Mouse (Mus musculus) kidney, adult 2 months (tissue): ENCODE measurements at regions not wholly inside any gene's neighbourhood (a gene's known extent, or its start where the extent isn't known, plus 50 kb on each side); places are given as distances from the start of the nearest gene placed in this dataset.

Experiments
- DNase-seq: peaks from one replicate; pipeline ENCODE4 v3.0.0; 2021
- H3K27ac ChIP-seq: fragments of 200-500 bp; 2 replicates; pipeline ENCODE4 v1.5.1; 2012; ENCODE audit warnings: low read depth, low read length, control low read depth, inconsistent platforms; ENCODE audit not compliant: insufficient read depth
- H3K27me3 ChIP-seq: fragments of 200-500 bp; replicated peaks from 2 replicates; pipeline ENCODE4 v1.6.1; 2012; ENCODE audit warnings: mild to moderate bottlenecking, moderate library complexity, low read length, inconsistent platforms; ENCODE audit not compliant: control insufficient read depth, insufficient read depth
- H3K36me3 ChIP-seq: fragments of 200-500 bp; 2 replicates; pipeline ENCODE4 v1.6.1; 2012; ENCODE audit warnings: mild to moderate bottlenecking, moderate library complexity, low read length, inconsistent platforms; ENCODE audit not compliant: control insufficient read depth, insufficient read depth
- H3K4me1 ChIP-seq: fragments of 200-500 bp; 2 replicates; pipeline ENCODE4 v1.6.1; 2011; ENCODE audit warnings: low read length; ENCODE audit not compliant: control insufficient read depth, insufficient read depth
- H3K4me3 ChIP-seq: fragments of 200-500 bp; 2 replicates; pipeline ENCODE4 v1.5.1; 2011; ENCODE audit warnings: mild to moderate bottlenecking, low read depth, low read length, control low read depth; ENCODE audit not compliant: insufficient read depth
- CTCF ChIP-seq: fragments of 200-500 bp; conservative IDR thresholded peaks from 2 replicates; pipeline ENCODE4 v1.5.1; 2011; ENCODE audit warnings: low read depth, mild to moderate bottlenecking, control low read depth, low read length, moderate library complexity, mixed read lengths; ENCODE audit not compliant: insufficient read depth, insufficient read length
- POLR2A ChIP-seq: fragments of 200-500 bp; IDR thresholded peaks from one replicate; pipeline ENCODE4 v1.6.1; 2011; ENCODE audit warnings: low read depth, low read length, control low read depth
- WGBS: fragments of 180-500 bp; shearing (Covaris S2); methylation state at CpG from one replicate; pipeline ENCODE4 v1.1.7; 2018; 5-methylcytosine and 5-hydroxymethylcytosine counted together

- no peak overlapping the region for H3K4me3 ChIP-seq
- TF ChIP-seq POLR2A (no peak), CTCF (no peak)
- DNase-seq: peak; percentile 72
- WGBS: 57% methylated on average over 15 of the region's 15 CpGs
- H3K4me1 ChIP-seq: no peaks in the 10 kb centered on the region
- no peaks in the 10 kb centered on the region for H3K36me3 ChIP-seq
- H3K27ac ChIP-seq: peak overlapping the region; percentile 41; the same call in 1 of the 2 replicates
- H3K27me3 ChIP-seq: no peaks in the 10 kb centered on the region
Observed at GRCm38 (mm10) chr2:169481731-169482465, 105.6 kb downstream of the Gm11011 start.

- DNase-seq: no peak
- Histone ChIP-seq H3K4me3 (no peak overlapping the region), H3K4me1 (no peaks in the 10 kb centered on the region), H3K27ac (no peak overlapping the region), H3K36me3 (no peaks in the 10 kb centered on the region), H3K27me3 (no peaks in the 10 kb centered on the region)
- TF ChIP-seq CTCF (no peak), POLR2A (no peak)
- 29% methylated on average over 9 of the region's 9 CpGs for WGBS
Observed at GRCm38 (mm10) chr2:169474418-169475112, 113.0 kb downstream of the Gm11011 start.

- H3K36me3 ChIP-seq: no peaks in the 10 kb centered on the region
- H3K27ac ChIP-seq: no peak overlapping the region
- H3K27me3 ChIP-seq: no peaks in the 10 kb centered on the region
- DNase-seq: no peak
- no peaks in the 10 kb centered on the region for H3K4me1 ChIP-seq
- H3K4me3 ChIP-seq: no peak overlapping the region
- WGBS: 91% methylated on average over 10 of the region's 10 CpGs
- TF ChIP-seq CTCF (no peak), POLR2A (no peak)
Observed at GRCm38 (mm10) chr2:169469538-169469937, 118.0 kb downstream of the Gm11011 start.

GRCm38 (mm10) chr2:169467621-169468020 lies 119.9 kb downstream of the Gm11011 start:
- 89% methylated on average over 6 of the region's 6 CpGs for WGBS

GRCm38 (mm10) chr2:169464106-169464505 lies 123.4 kb downstream of the Gm11011 start:
- Histone ChIP-seq H3K36me3 (no peaks in the 10 kb centered on the region), H3K4me1 (no peaks in the 10 kb centered on the region), H3K27ac (no peak overlapping the region), H3K27me3 (no peaks in the 10 kb centered on the region), H3K4me3 (no peak overlapping the region)
- TF ChIP-seq POLR2A: no peak
- TF ChIP-seq CTCF: no peak
- 89% methylated on average over 5 of the region's 5 CpGs for WGBS
- no peak for DNase-seq

More at GRCm38 (mm10) chr2:169467621-169468020, 119.9 kb downstream of the Gm11011 start:
- Histone ChIP-seq H3K4me3 (no peak overlapping the region), H3K27me3 (no peaks in the 10 kb centered on the region), H3K4me1 (no peaks in the 10 kb centered on the region), H3K27ac (no peak overlapping the region), H3K36me3 (no peaks in the 10 kb centered on the region)
- no peak for DNase-seq
- TF ChIP-seq CTCF (no peak), POLR2A (no peak)

- Histone ChIP-seq H3K4me3 (no peak overlapping the region), H3K27ac (no peak overlapping the region), H3K36me3 (no peaks in the 10 kb centered on the region), H3K27me3 (no peaks in the 10 kb centered on the region), H3K4me1 (no peaks in the 10 kb centered on the region)
- no peak for TF ChIP-seq POLR2A
- no peak for TF ChIP-seq CTCF
- no peak for DNase-seq
- 72% methylated on average over 12 of the region's 12 CpGs for WGBS
Observed at GRCm38 (mm10) chr2:169461491-169462039, 126.0 kb downstream of the Gm11011 start.

GRCm38 (mm10) chr2:169452956-169453355 lies 134.6 kb downstream of the Gm11011 start:
- Histone ChIP-seq H3K36me3 (no peaks in the 10 kb centered on the region), H3K27me3 (no peaks in the 10 kb centered on the region), H3K4me1 (no peaks in the 10 kb centered on the region), H3K4me3 (no peak overlapping the region), H3K27ac (no peak overlapping the region)
- 70% methylated on average over 8 of the region's 8 CpGs for WGBS
- TF ChIP-seq CTCF (no peak), POLR2A (no peak)
- no peak for DNase-seq
